Mouse (Mus musculus): ENCODE measurements around the gene Pdap1.

GRCm38 (mm10) chr5:145084822-145085221 lies 55.2 kb downstream of the Pdap1 start:
- TF ChIP-seq FOSL1 (IDR thresholded peaks at IDR 0.05; ENCODE audit: insufficient read depth, low read length, poor library complexity, severe bottlenecking) = no peak
- TF ChIP-seq MYOG (IDR thresholded peaks at IDR 0.05; ENCODE audit: control insufficient read depth, extremely low read depth, insufficient read length) = no peak
- TF ChIP-seq CTCF (IDR thresholded peaks at IDR 0.05; ENCODE audit: control insufficient read depth, insufficient read depth, insufficient read length) = no peak
- no peak for TF ChIP-seq MAX (IDR thresholded peaks at IDR 0.05)
- TF ChIP-seq USF1 (IDR thresholded peaks at IDR 0.05; ENCODE audit: low read depth) = no peak
- no peak for TF ChIP-seq MYOD1 (IDR thresholded peaks at IDR 0.05; ENCODE audit: control insufficient read depth, insufficient read length, low read depth)
- no peak for TF ChIP-seq CEBPB (IDR thresholded peaks at IDR 0.05; ENCODE audit: low read depth)
